Mouse (Mus musculus) olfactory bulb, adult 2 months (tissue): ENCODE results near the gene Nhej1. TPM values are rescaled to one million over a fixed set of nuclear protein-coding genes. Genes with fewer than 3 reads are reported as not detected.
A peak's percentile ranks its signal among the peaks of the same experiment; 100 is the strongest.

Source experiments
- H3K27ac ChIP-seq: fragments of 200-500 bp; 2 replicates; pipeline ENCODE4 v1.5.1; 2012; ENCODE audit warnings: low read depth, low read length; ENCODE audit not compliant: insufficient read depth
- H3K4me1 ChIP-seq: fragments of 200-500 bp; 2 replicates; pipeline ENCODE4 v1.6.1; 2012; ENCODE audit warnings: low read length; ENCODE audit not compliant: control insufficient read depth, insufficient read depth
- H3K4me3 ChIP-seq: fragments of 200-500 bp; 2 replicates; pipeline ENCODE4 v1.5.1; 2012; ENCODE audit warnings: mild to moderate bottlenecking, low read depth, low read length, moderate library complexity; ENCODE audit not compliant: insufficient read depth
- CTCF ChIP-seq: fragments of 200-500 bp; IDR thresholded peaks from 2 replicates; pipeline ENCODE4 v1.5.1; 2012; ENCODE audit warnings: low read depth, mild to moderate bottlenecking, low read length, moderate library complexity; ENCODE audit not compliant: insufficient read depth
- POLR2A ChIP-seq: fragments of 200-500 bp; IDR thresholded peaks from 2 replicates; pipeline ENCODE4 v1.6.1; 2012; ENCODE audit warnings: mild to moderate bottlenecking, low read depth, low read length, moderate library complexity; ENCODE audit not compliant: insufficient read depth
- WGBS: fragments of 180-500 bp; shearing (Covaris S2); methylation state at CpG from one replicate; pipeline ENCODE4 v1.1.7; 2018; 5-methylcytosine and 5-hydroxymethylcytosine counted together
- polyA plus RNA-seq: library from polyadenylated mRNA; stranded (reverse); fragments of >200 nt; gene quantifications from 2 replicates; pipeline ENCODE4 v1.2.4, GENCODE M21; 2012; ENCODE audit warnings: low replicate concordance; ENCODE audit not compliant: missing spikeins, insufficient read depth, insufficient read length

Gene Nhej1
- polyA plus RNA-seq, 1 experiment, result not detected

DNA sequence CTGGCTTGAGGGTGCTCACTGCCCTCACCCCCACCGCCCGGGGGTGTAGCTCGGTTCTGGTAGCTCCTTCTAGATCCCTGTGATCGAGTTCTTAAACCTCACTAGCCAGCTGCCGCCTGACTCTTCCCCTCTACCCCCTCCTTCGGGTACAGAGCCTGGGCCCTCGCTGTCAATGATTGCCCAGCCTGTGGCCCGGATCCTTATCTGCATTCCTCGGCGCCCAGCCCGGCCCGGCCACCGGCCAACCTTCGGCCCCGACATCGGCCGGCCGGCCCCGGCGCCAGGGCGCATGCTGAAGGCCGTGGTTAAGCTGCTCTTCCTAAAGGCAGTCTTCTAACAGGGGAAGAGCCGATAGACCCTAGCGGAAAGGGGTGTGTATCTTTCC, 175.3 kb downstream of the Nhej1 start:
- no peak overlapping the region for H3K4me3 ChIP-seq
- no peak overlapping the region for H3K27ac ChIP-seq
- WGBS, result 7% methylated on average over 24 of the region's 24 CpGs

DNA sequence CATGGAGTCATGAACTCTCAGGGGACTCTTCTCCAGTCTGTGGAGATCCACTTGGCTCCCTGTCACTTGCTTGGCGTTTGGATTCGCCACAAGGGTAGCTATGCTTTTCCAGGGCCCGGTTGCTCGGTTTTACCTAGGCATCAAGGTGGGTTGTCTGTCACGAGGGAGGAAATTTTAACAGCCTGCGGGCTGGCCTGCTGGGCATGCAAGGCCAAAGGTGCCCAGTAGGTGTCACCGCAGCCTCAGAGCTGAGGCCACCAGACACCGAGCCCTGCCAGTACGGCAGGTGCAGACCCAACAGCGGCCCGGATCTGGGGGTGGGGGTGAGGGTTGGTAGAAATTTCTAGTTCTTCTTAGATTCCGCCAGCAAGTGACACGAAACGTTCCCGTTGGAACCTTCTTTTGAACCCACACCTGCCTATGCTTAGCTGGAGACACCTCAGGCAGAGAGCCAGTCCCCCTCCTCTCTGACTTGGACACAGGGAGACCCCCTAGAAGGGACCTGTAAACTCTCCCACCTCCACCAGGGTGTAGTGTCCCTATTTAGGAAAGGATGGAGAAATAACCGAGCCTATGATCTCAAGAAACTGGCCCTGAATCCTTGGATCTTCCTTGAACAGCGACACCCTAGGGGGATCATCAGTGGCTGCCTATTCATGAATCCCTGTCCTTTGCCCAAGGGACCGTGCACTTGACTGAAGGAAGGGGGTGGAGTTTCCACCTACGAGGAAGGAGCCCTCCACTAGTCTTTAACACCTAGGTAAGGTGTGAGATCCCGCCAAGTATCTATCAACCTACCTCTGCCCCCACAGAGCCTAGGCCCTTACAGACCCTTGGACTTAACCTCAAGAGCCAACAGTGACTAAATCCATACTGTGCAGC, 176.0 kb downstream of the Nhej1 start:
- no peak overlapping the region for H3K4me3 ChIP-seq
- 7% methylated on average over 20 of the region's 20 CpGs for WGBS

More for the DNA sequence above, 175.3 kb downstream of the Nhej1 start:
- peaks cover 37% of the 10 kb centered on the region for H3K4me1 ChIP-seq
- TF ChIP-seq CTCF (no peak), POLR2A (no peak)

DNA sequence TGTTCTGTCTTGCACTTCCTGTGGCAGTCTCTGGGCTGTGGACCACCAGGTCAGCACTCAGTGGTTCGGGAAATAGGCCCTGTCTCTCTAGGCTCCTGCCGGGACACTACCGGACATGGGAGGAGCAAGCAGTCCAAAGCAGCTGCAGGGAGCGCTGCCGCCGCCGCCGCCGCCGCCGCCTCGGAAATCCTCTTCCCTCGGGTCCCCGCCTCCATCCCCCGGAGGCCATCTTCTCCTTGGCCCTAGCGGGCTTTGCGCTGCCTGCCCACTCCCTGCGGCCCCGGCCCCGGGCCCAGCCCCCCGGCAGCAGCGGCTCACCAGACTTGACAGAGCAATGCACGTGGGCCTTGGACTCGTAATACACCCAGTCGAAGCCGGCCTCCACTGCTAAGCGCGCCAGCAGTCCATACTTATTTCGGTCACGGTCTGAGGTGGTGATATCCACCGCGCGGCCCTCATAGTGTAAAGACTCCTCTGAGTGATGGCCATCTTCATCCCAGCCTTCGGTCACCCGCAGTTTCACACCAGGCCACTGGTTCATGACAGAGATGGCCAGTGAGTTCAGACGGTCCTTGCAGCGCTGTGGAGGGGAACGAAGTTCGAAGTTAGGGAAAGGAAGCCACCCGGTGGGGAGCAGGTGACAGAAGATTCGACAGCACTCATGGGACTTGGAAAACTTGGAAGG, 176.9 kb downstream of the Nhej1 start:
- Histone ChIP-seq H3K4me3 (no peak overlapping the region), H3K27ac (no peak overlapping the region), H3K4me1 (peaks cover 37% of the 10 kb centered on the region)
- TF ChIP-seq POLR2A (no peak), CTCF (no peak)
- WGBS, result 3% methylated on average over 41 of the region's 41 CpGs

More for the DNA sequence above, 176.0 kb downstream of the Nhej1 start:
- TF ChIP-seq POLR2A, result no peak
- peak; percentile 82; the same call in 1 of the 2 replicates for TF ChIP-seq CTCF
- H3K4me1 ChIP-seq, result peaks cover 37% of the 10 kb centered on the region
- H3K27ac ChIP-seq, result no peak overlapping the region

DNA sequence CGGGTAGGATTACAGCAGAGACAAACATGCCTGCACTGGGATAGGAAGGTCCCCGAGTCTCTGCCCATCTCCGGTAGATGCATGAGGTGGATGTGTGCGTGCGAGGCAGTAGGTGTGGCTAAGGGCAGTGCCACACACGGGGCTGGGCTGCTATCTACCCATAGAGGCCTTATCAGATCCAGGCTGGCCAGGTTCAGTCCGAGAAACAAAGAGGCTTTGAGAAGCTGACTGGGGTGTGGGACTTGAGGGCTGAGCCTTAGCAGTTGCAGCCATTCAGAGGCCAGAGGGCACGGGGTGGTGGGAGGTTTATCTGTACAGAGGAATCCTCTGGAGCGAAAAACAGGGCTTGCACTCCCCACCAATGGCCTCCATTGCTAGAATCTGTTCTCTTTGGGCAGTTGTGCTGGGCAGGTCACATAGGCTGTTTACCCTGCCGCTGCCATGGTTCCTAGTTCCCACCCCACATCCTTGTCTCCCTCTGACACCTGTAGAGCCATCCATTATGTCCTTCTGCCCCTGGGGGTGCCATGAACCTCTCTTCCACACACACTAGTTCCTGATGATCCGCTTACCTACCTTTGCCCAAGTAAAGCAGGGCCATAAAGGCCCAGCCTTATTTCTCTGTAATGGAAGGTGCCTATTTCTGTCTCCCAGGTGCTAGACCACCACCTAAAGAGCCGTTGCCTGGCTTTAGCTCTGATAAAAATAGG, 183.2 kb downstream of the Nhej1 start:
- 67% methylated on average over 12 of the region's 12 CpGs for WGBS

DNA sequence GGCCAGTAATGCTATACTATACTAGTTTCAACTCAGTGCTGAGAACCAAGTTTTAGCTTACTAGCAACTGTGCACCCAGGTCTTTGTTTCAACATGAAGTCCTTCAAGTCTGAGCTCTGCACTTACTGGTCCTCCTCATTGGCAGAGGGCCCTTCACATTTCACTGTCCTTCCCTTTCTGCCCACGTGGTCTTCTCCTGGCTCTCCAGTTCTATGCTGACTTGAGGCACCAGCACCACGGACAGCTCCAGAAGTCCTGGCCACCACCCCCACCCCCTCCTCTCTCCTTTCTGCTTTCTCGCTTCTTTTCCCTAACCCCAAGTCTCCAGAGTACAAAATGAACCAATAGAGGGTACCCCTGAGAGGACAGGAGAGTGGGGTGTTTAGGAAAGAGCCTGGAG, 185.2 kb downstream of the Nhej1 start:
- H3K4me1 ChIP-seq, result no peaks in the 10 kb centered on the region
- no peak for TF ChIP-seq POLR2A
- no peak for TF ChIP-seq CTCF
- 6% methylated on average over 3 of the region's 3 CpGs for WGBS
- no peak overlapping the region for H3K27ac ChIP-seq
- no peak overlapping the region for H3K4me3 ChIP-seq

More for the DNA sequence above, 183.2 kb downstream of the Nhej1 start:
- TF ChIP-seq POLR2A, result no peak
- no peak for TF ChIP-seq CTCF
- Histone ChIP-seq H3K4me3 (no peak overlapping the region), H3K27ac (no peak overlapping the region), H3K4me1 (no peaks in the 10 kb centered on the region)

DNA sequence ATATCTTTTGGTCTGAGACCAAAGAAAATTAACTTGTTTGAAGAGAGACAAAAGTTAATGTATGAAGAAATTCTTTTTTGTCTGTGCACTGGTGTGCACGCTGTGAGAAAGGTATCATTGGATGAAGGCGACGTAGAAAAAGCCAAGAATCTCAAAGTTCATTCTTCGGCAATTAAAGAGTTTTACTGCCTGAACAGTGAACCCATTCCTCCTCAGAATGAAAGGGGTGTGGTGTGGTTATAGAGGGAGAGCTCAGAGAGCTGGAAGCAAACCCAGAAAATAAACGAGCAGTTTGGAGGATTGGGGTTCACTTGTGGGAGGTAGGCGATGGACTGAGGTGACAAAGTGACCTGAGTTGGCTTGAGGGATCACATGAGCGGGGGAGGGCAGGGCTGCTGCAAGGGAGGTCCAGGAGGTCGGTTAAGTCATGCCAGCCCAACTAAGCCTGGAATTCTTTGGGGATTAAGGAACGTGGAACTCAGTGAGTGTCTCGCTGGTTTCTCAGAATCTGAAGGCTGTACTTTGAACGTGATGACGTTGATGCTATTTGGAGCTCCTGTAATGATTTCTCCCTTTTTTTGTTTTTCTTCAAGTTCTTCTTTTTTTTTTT, 188.7 kb downstream of the Nhej1 start:
- Histone ChIP-seq H3K4me3 (no peak overlapping the region), H3K4me1 (no peaks in the 10 kb centered on the region), H3K27ac (no peak overlapping the region)
- TF ChIP-seq CTCF (no peak), POLR2A (no peak)
- 37% methylated on average over 12 of the region's 12 CpGs for WGBS

DNA sequence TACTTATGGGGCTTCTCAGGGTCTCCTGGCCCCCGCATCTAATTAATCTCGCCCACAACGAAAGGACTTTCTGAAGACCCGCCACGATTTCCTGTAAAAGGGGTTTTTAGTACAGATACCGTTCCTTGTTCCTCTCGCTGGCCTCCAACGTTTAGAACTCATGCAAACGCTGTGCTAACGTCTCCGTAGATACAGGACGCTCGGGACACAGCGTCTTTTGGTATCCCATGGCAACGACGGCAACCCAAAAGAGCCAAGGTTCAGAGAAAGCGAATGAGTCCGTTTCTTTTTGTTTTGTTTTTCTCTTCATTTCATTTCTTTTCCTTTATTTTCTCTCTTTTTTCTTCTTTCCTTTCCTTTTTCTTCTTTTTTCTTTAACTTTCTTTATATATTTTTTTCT, 189.6 kb downstream of the Nhej1 start, which contains the start of gene Cfap65:
Gene Cfap65 (minus strand): TSS at position 198 of the 400 bp plus-strand sequence.
- WGBS, result 1% methylated on average over 18 of the region's 18 CpGs
- H3K4me3 ChIP-seq, result peak within 1 kb of the TSS; percentile 47
- no peaks in the 10 kb centered on the region for H3K4me1 ChIP-seq
- H3K27ac ChIP-seq, result no peak within 1 kb of the TSS
- TF ChIP-seq CTCF, result no peak
- no peak for TF ChIP-seq POLR2A

DNA sequence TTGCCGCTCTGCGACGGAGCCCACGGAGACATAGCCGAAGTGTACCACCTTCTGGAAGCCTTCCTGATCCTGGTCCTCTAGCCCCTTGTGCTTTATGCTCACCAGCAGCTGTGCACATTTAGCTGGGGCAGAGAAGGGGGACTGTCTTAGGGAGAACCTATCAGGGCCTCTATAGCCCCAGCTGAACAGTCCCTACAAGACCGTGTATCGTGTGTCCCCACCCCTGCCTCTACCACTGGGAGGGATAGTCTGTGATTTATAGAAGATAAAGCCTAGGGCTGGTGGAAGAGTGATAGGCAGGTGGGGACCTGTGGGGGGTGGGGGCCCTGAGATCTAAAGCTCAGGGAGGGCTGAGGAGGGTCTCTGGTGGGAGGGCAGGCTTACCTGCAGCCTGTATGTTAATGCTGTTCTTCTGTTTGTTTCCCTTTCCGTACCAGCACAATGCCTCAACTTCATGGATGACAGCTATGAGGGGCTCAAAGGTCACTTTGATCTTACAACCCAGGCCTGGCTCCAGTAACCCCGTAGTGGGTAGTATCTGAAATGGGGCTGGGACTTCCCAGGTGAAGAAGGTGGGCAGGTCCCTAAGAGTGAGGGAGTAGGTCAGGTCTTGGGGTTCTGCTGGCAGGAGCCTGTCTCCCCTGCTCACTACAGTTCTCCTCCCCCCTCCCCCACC, 197.2 kb downstream of the Nhej1 start:
- Histone ChIP-seq H3K27ac (no peak overlapping the region), H3K4me3 (no peak overlapping the region), H3K4me1 (no peaks in the 10 kb centered on the region)
- TF ChIP-seq POLR2A, result no peak
- TF ChIP-seq CTCF, result no peak
- 89% methylated on average over 9 of the region's 9 CpGs for WGBS
